Mouse (Mus musculus): ENCODE data around the gene Gltpd2.

Gene Gltpd2

DNA sequence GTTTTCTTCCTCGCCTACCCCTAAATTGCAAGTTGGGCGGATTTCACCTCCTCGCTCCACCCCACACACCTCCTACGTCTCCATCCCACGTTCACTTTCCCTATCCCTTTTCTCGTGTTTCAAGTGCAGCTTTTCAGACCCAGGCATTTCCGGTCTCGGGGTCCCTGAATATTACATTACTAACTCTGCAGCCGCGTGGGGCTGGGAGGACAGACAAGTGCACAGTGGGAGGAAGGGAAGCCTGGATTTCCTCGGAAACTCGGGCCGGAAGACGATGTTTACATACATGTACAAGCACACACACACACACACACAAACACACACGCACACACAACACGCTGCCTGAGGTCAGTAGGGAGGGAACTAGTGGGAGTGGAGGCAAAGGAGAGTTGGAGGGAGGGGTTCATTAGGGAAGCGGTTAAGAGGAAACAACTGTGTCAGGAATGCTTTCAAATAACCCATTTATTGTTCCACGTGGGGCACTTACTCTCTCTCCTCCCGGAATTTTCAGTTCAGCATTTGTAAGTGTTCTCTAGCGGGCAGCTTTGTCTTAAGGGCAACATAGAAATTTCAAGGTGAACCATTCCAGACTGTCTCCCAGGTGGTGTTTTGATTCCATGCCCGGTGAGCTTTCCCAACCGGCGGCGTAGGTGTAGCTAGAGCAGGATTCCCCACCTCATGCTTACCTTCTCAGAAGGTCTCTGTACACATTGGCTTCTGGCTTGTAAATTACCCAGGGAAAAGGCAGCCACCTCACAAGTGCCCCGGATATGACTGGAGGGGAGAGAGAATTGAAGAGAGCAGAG, 44.7 kb downstream of the Gltpd2 start:
- DNase-seq (ENCODE audit: low spot score): no peak

GRCm38 (mm10) chr11:70564276-70564873, 45.4 kb downstream of the Gltpd2 start:
- DNase-seq (ENCODE audit: low spot score): no peak

- DNase-seq (ENCODE audit: low spot score): no peak
Measured at GRCm38 (mm10) chr11:70566586-70566985, 47.6 kb downstream of the Gltpd2 start.

All from ovary, adult 18-20 months (tissue).